Mouse (Mus musculus) liver, adult (tissue): ENCODE results near the gene Lhx6.
A peak's percentile ranks its signal among the peaks of the same experiment; 100 is the strongest.

ENCODE experiments used
- GATA4 ChIP-seq: IDR thresholded peaks from 2 replicates; pipeline ENCODE4 v1.6.1; 2014; ENCODE audit warnings: mild to moderate bottlenecking, low read length; ENCODE audit not compliant: insufficient replicate concordance

The Lhx6 gene

DNA sequence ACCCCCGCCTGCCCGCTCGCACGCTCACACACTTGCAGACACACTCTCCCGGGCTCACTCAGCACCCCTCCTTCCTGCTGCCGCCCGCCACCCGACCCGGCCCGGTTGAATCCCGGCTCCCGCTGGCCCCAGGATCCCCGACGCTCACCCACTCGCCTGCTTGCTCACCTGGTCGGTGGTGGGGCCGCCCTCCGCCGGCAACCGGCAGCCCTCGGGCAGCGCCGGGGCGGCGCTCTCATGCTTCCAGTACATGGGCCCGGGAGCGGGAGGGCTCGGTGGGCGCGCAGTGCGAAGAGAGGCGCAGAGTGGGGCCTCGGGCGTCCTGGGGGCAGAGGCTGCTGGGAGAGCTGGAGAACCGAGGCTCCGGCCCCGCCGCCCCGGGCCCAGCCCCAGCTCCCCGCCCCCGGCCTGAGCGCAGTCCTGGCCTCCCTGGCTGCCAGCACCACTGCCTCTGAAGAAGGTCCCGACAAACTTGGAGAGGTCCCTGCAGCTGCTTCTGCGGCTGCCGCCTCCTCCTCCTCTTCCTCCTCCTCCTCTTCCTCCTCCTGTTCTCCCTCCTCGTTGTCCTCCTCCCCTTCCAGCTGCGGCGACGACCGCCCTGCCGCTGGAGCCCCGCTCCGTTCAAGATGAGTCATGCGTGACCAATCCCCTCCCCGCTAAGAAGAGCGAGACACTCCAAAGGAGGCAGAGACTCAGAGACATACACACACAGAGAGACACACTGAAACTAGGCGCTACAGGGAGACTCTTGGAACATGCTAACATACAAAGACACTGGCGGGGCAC lies at the start of gene Lhx6:
Gene Lhx6 (minus strand): TSS at position 453 of the 786 bp plus-strand sequence.
- TF ChIP-seq GATA4, result no peak

DNA sequence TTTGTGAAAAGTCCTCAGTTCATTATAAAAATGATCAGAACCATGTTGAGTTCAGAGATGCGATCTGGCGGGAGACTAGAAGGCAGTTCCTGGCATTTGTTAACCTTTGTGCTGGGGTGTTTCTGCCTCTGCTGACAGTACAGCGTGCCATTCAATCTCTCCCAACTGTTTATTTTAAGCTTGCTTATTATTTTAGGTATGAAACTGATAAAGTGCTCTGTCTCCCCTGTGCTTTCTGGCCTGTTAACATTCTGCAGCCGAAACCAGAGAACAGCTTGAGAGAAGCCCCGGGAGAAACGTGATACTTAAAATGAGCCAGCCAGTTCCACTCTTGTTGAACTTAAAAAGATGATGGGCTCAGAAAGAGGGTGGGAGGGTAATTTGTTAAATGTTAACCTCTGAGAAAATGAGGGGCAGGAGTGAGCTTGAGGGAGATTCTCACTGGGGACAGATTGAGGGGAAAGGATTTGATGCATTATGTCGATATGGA lies 43.7 kb upstream of the Lhx6 start:
- TF ChIP-seq GATA4, result no peak

GRCm38 (mm10) chr2:36139096-36139495 lies 33.9 kb upstream of the Lhx6 start:
- no peak for TF ChIP-seq GATA4

GRCm38 (mm10) chr2:36136300-36136941 lies 31.2 kb upstream of the Lhx6 start, which contains the start of the genes Mrrf and Rbm18:
TSS of gene Mrrf (plus strand) at chr2:36136389.
TSS of gene Rbm18 (minus strand) at chr2:36136773.
- peak; percentile 42; the same call in 1 of the 2 replicates for TF ChIP-seq GATA4

GRCm38 (mm10) chr2:36135887-36136286 lies 30.7 kb upstream of the Lhx6 start:
- no peak for TF ChIP-seq GATA4

- TF ChIP-seq GATA4, result no peak
These were observed 23.8 kb upstream of the Lhx6 start for GRCm38 (mm10) chr2:36129051-36129450.

DNA sequence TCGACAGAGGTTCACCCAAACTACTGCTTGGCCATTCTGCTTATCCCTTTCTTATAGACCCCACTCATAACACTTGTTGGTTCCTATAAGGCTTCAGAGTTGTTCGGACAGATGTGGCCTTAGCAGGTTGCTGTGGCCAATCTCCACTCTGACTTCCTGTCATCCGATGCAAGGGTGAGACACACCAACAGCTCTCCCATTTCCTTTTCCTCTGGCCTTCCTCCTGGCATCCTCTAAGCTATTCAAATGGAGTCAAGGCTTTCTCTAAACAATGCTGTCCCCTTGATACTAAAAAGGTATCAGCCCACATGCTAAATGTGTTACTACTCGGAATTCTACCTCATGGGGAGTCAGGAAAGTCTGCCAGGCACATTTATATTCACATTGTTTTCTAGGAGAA lies 22.8 kb upstream of the Lhx6 start:
- TF ChIP-seq GATA4, result peak; percentile 65; the same call in 1 of the 2 replicates

DNA sequence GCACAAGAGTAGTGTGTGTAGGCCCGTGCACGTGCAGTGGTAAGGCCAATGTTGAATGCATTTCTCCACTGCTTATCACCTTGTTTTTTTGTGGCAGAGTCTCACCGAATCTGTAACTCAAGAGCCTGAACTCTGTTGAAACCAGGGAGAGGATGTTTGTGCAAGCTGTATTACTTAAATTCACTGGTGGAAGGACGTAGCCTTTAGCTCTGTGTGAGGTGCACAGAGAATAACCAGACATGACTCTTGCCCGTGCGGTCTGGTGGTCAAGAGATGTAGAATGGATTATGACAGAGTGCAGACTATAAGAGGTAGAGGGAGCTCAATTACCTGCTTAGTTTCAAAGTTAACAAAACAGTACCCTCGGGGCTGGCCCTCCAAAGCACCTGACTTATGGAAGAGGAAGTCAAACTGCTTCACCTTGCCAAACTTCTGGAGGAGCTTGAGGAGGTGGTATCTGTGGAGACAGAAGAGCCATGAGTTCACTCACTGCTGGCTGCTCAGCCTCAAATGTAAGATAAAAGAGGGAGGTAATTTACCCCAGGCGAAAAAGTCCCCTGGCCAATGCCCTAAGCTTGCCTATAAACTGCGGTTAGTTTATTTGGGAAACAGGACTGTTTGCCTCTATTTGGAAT lies 21.7 kb upstream of the Lhx6 start:
- TF ChIP-seq GATA4, result no peak

- no peak for TF ChIP-seq GATA4
These were observed 7.4 kb upstream of the Lhx6 start for GRCm38 (mm10) chr2:36112632-36113031.

DNA sequence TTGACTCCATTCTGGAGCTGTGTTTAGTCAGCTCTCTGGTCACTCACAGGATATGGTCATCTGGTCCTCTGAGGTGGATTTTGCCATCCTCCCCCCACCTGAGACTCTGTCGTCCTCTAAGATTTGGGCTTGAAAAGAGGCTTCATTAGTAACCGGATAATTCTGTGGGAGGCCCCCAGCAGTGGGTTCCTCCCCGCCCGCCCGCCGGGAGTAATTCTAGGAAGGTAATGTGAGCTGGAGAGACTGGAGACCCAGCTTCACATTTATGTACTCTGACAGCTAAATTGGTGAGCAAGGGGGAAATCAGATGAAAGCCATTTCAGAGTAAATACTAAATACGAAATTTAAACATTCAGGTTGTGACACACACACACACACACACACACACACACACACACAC lies 3.4 kb upstream of the Lhx6 start:
- no peak for TF ChIP-seq GATA4

- TF ChIP-seq GATA4, result no peak
These were observed 712 bp downstream of the Lhx6 start for GRCm38 (mm10) chr2:36104436-36104955.

DNA sequence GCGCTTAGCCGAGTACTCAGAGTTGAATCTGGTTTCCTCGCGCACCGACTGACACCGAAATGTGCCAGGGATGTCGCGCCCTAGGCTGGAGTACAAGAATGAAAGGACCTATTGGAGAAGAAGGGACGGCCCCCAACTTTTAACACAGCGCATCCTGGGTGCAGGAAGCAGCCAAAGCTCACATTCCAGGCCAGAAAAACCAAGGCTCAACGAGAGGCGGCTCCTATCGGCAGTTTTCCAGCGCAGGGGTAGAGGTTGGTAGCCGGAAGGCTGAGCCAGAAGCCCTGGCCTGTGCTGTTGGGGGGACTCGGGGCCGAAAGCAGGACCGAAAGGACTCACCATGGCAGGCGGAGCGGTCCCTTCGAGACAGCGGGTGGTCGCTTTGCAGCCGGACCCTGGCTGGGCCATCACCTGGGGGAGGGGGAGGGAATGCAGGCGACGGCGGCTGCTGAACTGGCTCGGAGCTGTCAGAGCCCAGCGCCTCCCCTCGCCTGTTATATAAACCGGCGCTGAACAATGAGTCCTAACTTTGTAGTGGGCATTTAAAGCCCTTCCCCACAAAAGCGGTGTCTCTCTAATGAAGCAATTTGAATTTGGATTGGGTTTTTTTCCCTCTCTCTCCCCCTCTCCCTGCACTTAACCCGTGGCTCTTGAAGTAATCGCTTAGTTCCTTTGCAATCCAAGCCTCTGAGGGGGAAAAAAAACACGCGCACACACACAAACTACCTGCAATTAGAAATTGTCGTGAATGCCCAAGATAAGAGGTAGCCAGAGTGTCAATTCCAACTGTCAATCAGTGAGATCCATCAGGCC lies 1.4 kb downstream of the Lhx6 start:
- TF ChIP-seq GATA4, result no peak

GRCm38 (mm10) chr2:36103069-36103554 lies 2.1 kb downstream of the Lhx6 start:
- no peak for TF ChIP-seq GATA4

DNA sequence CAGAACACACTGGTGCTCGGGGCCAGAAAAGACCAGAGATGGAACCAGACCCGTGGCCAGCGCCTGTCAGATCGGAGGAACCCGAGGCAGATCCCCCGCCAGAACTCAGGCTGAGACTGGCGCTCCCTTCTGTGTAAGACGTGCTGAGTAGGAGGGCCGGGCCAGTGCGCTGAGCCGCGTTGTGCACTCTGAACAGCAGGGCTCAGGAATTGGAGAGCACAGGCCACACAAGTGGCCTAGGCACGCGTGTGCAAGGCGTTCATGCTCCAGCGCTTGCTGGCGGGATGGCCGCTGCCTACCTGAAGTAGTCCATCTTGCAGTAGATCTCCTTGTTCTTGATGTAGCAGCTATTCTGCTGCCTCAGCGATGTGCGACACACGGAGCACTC lies 2.7 kb downstream of the Lhx6 start:
- no peak for TF ChIP-seq GATA4

DNA sequence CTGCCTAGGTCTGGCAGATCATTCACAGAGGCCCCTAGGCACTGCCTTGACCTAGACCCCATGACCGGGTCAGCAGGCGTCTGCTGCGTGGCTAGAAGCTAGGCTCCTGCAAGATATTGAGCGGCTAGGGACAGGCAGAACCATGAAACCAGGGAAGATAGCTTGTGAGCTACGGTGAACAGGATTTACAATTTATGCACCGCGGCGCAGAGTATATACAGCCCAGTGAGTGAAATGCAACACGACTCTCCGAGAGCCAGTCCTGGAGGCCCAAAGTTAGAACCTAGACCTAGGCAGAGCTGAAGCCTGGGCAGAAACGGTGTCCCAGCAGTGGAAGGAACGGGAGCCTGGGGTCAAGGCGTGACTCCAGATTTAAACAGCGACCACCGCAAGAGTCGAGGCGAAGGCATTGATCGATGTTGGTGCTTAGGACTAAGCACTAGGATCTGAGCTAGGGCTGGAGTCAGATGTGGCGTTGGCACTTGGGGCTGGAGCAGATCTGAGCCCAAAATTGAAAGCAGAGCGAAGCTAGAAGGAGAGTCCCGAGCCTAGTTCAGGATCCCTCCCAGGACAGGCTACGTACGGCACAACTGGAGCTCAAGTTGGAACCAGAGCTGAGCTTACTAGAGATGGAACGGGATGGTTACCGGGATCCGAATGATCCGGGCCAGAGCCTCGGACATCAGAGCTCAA lies 3.2 kb downstream of the Lhx6 start:
- no peak for TF ChIP-seq GATA4

DNA sequence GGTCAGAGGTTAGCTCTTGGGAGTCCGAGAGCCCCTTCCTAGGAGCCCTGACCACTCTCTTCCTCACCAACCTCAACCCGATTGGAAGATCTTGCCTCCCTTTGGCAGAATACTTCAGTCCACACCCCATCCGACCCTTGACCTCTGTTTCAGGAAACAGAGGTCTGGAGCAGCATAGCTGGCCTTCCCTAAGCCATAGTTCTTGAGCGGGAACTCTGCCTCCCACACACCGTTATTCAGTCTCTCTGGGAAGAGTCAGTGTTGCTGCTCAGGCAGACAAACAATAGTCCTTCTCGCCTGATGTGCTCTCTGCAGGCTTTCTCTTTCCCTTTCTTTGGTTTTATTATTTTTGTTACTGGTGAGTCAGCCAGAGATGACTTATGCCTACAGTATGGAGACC lies 5.5 kb downstream of the Lhx6 start:
- no peak for TF ChIP-seq GATA4
